Mouse (Mus musculus): ENCODE data around the gene Gbgt1. TPM values are rescaled to one million over a fixed set of nuclear protein-coding genes. Genes with fewer than 3 reads are reported as not detected.
"Not testable (repeated sequence)": the region's sequence is repeated elsewhere in the genome, so short reads cannot be mapped to it uniquely, and the experiment has no call there.

Gene Gbgt1
- polyA plus RNA-seq, 1 experiment from 2014 or later, result 0.56 TPM

GRCm38 (mm10) chr2:28498431-28498830 lies 1.7 kb downstream of the Gbgt1 start:
- Histone ChIP-seq H3K27me3 (ENCODE audit: insufficient read depth, low read length) (no peaks in the 10 kb centered on the region), H3K4me1 (ENCODE audit: insufficient read depth) (no peaks in the 10 kb centered on the region), H3K9ac (replicated peaks) (no peak overlapping the region), H3K4me2 (ENCODE audit: low read depth, low read length) (no peak overlapping the region), H3K9me3 (ENCODE audit: low read length) (no peaks in the 10 kb centered on the region), H3K27ac (ENCODE audit: low read depth) (no peak overlapping the region), H3K4me3 (ENCODE audit: low read depth, low read length) (no peak overlapping the region), H3K36me3 (replicated peaks; ENCODE audit: insufficient read depth, low read length) (no peaks in the 10 kb centered on the region)
- ATAC-seq (no peak), DNase-seq (no peak)
- 42% methylated on average over 4 of the region's 4 CpGs for WGBS (ENCODE audit: insufficient replicate concordance)
- TF ChIP-seq EP300 (IDR thresholded peaks at IDR 0.05; ENCODE audit: low read depth) (no peak), CTCF (IDR thresholded peaks at IDR 0.05; ENCODE audit: low read depth) (no peak)

- 0 out of 2 replicates have a peak, but pooled peaks cover 2% of the 10 kb centered on the region for H3K27me3 ChIP-seq (ENCODE audit: insufficient read depth, low read length)
- ATAC-seq (no peak), DNase-seq (no peak)
- H3K4me2 ChIP-seq (ENCODE audit: low read depth, low read length), result no peak overlapping the region
- 68% methylated on average over 10 of the region's 10 CpGs for WGBS (ENCODE audit: insufficient replicate concordance)
- H3K4me1 ChIP-seq (ENCODE audit: insufficient read depth), result no peaks in the 10 kb centered on the region
- TF ChIP-seq CTCF (IDR thresholded peaks at IDR 0.05; ENCODE audit: low read depth), result no peak
- TF ChIP-seq EP300 (IDR thresholded peaks at IDR 0.05; ENCODE audit: low read depth), result no peak
- no peaks in the 10 kb centered on the region for H3K9me3 ChIP-seq (ENCODE audit: low read length)
- no peaks in the 10 kb centered on the region for H3K36me3 ChIP-seq (replicated peaks; ENCODE audit: insufficient read depth, low read length)
- H3K9ac ChIP-seq (replicated peaks), result no peak overlapping the region
- no peak overlapping the region for H3K27ac ChIP-seq (ENCODE audit: low read depth)
- no peak overlapping the region for H3K4me3 ChIP-seq (ENCODE audit: low read depth, low read length)
These were observed 6.3 kb downstream of the Gbgt1 start for GRCm38 (mm10) chr2:28502987-28503386.

- no peak overlapping the region for H3K9ac ChIP-seq (replicated peaks)
- no peak overlapping the region for H3K4me3 ChIP-seq (ENCODE audit: low read depth, low read length)
- DNase-seq (no peak), ATAC-seq (no peak)
- 0 out of 2 replicates have a peak, but pooled peaks cover 2% of the 10 kb centered on the region for H3K27me3 ChIP-seq (ENCODE audit: insufficient read depth, low read length)
- H3K36me3 ChIP-seq (replicated peaks; ENCODE audit: insufficient read depth, low read length), result no peaks in the 10 kb centered on the region
- WGBS (ENCODE audit: insufficient replicate concordance), result 85% methylated on average over 13 of the region's 13 CpGs
- TF ChIP-seq EP300 (IDR thresholded peaks at IDR 0.05; ENCODE audit: low read depth), result no peak
- TF ChIP-seq CTCF (IDR thresholded peaks at IDR 0.05; ENCODE audit: low read depth), result no peak
- H3K4me2 ChIP-seq (ENCODE audit: low read depth, low read length), result no peak overlapping the region
- H3K9me3 ChIP-seq (ENCODE audit: low read length), result no peaks in the 10 kb centered on the region
- H3K4me1 ChIP-seq (ENCODE audit: insufficient read depth), result no peaks in the 10 kb centered on the region
- H3K27ac ChIP-seq (ENCODE audit: low read depth), result no peak overlapping the region
These were observed 8.0 kb downstream of the Gbgt1 start for GRCm38 (mm10) chr2:28504676-28505075.

GRCm38 (mm10) chr2:28505795-28506194 lies 9.1 kb downstream of the Gbgt1 start, which contains the start of gene Gm10134:
Gene Gm10134 (plus strand): TSS chr2:28506095.
- no peak for ATAC-seq
- H3K9me3 ChIP-seq (ENCODE audit: low read length), result no peaks in the 10 kb centered on the region
- no peak within 1 kb of the TSS for H3K4me2 ChIP-seq (ENCODE audit: low read depth, low read length)

GRCm38 (mm10) chr2:28506291-28506690 lies 9.6 kb downstream of the Gbgt1 start:
- TF ChIP-seq EP300 (IDR thresholded peaks at IDR 0.05; ENCODE audit: low read depth) (no peak), CTCF (IDR thresholded peaks at IDR 0.05; ENCODE audit: low read depth) (no peak)
- WGBS (ENCODE audit: insufficient replicate concordance), result 75% methylated on average over 6 of the region's 6 CpGs
- 0 out of 2 replicates have a peak, but pooled peaks cover 6% of the 10 kb centered on the region for H3K27me3 ChIP-seq (ENCODE audit: insufficient read depth, low read length)

More at GRCm38 (mm10) chr2:28505795-28506194, 9.1 kb downstream of the Gbgt1 start, which contains the start of gene Gm10134:
- Histone ChIP-seq H3K36me3 (replicated peaks; ENCODE audit: insufficient read depth, low read length) (no peaks in the 10 kb centered on the region), H3K27me3 (ENCODE audit: insufficient read depth, low read length) (0 out of 2 replicates have a peak, but pooled peaks cover 2% of the 10 kb centered on the region), H3K9ac (replicated peaks) (no peak within 1 kb of the TSS), H3K4me1 (ENCODE audit: insufficient read depth) (no peaks in the 10 kb centered on the region), H3K27ac (ENCODE audit: low read depth) (no peak within 1 kb of the TSS), H3K4me3 (ENCODE audit: low read depth, low read length) (no peak within 1 kb of the TSS)
- WGBS (ENCODE audit: insufficient replicate concordance), result 58% methylated on average over 3 of the region's 3 CpGs
- TF ChIP-seq CTCF (IDR thresholded peaks at IDR 0.05; ENCODE audit: low read depth), result no peak
- no peak for TF ChIP-seq EP300 (IDR thresholded peaks at IDR 0.05; ENCODE audit: low read depth)
- DNase-seq, result no peak

GRCm38 (mm10) chr2:28511600-28511999 lies 14.9 kb downstream of the Gbgt1 start:
- not testable (repeated sequence) for H3K4me3 ChIP-seq (ENCODE audit: low read depth, low read length); H3K36me3 ChIP-seq (replicated peaks; ENCODE audit: insufficient read depth, low read length); DNase-seq; H3K4me2 ChIP-seq (ENCODE audit: low read depth, low read length); H3K9ac ChIP-seq (replicated peaks); H3K9me3 ChIP-seq (ENCODE audit: low read length); H3K27ac ChIP-seq (ENCODE audit: low read depth); ATAC-seq
- WGBS (ENCODE audit: insufficient replicate concordance), result 43% methylated on average over 5 of the region's 5 CpGs
- Histone ChIP-seq H3K27me3 (ENCODE audit: insufficient read depth, low read length) (peaks cover 25% of the 10 kb centered on the region), H3K4me1 (ENCODE audit: insufficient read depth) (peaks cover 11% of the 10 kb centered on the region)
- TF ChIP-seq CTCF (IDR thresholded peaks at IDR 0.05; ENCODE audit: low read depth), result peak; percentile 45

More at GRCm38 (mm10) chr2:28506291-28506690, 9.6 kb downstream of the Gbgt1 start:
- H3K4me3 ChIP-seq (ENCODE audit: low read depth, low read length), result no peak overlapping the region
- H3K36me3 ChIP-seq (replicated peaks; ENCODE audit: insufficient read depth, low read length), result no peaks in the 10 kb centered on the region
- DNase-seq, result no peak
- H3K9ac ChIP-seq (replicated peaks), result no peak overlapping the region
- H3K4me1 ChIP-seq (ENCODE audit: insufficient read depth), result no peaks in the 10 kb centered on the region
- no peak for ATAC-seq
- no peak overlapping the region for H3K4me2 ChIP-seq (ENCODE audit: low read depth, low read length)
- no peak overlapping the region for H3K27ac ChIP-seq (ENCODE audit: low read depth)
- no peaks in the 10 kb centered on the region for H3K9me3 ChIP-seq (ENCODE audit: low read length)

Measured in liver, postnatal 0 days (tissue).